In the genomic region with DNA sequence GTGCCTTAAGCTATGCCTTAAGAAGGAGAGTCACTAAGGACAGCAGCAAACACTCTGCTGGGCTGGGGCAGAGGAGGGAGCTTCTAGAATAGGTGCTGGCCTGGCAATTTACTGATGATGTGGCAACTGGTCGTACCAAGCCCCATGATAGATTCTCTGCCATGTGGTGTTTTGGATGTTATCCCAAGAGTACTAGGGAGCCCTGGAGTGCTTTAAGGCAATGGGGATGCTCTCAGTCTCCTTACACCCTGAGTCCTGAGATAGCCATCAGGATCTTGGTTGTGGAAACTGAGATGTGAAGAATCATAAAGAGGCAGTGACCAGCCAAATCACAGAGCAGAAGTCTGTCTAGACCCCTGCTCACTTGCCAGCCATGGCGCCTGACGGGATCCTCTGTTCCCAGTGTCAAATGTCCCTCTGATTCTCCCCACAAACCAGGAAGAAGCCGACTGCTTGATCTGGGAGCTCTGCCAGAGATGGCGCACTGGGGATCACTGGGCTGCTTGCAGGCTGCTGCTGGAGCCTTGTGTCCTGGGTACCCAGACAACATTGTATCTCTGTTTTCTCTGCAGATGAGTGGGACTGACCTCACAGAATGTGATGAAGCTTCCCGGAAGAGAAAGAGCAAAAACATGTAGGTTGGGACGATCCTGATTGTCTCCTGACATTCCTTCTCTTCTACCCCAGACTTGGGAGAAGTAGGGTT, we compare ENCODE assay signal across 8 mouse cellular contexts.
DNase-seq lines count a peak whose midpoint lies in the region; ATAC-seq and TF ChIP-seq lines count a peak whose summit lies in the region.

No protein-coding gene starts in this region.

- H3K9me3 ChIP-seq in heart, embryonic 11.5 days (replicated peaks; ENCODE audit: control insufficient read depth, low read length): no peaks in the 10 kb centered on the region
- H3K9me3 ChIP-seq in kidney, embryonic 16.5 days (ENCODE audit: low read length): no peaks in the 10 kb centered on the region
- H3K9me3 ChIP-seq in hindbrain, embryonic 10.5 days: no peaks in the 10 kb centered on the region

- WGBS in heart, embryonic 11.5 days (ENCODE audit: insufficient replicate concordance): 45% methylated on average over 7 of the region's 7 CpGs
- WGBS in kidney, embryonic 16.5 days: 53% methylated on average over 7 of the region's 7 CpGs
- 34% methylated on average over 7 of the region's 7 CpGs for WGBS in olfactory bulb, adult 2 months
- WGBS in hindbrain, embryonic 10.5 days: 68% methylated on average over 7 of the region's 7 CpGs

- no peak overlapping the region for H3K4me3 ChIP-seq in heart, embryonic 11.5 days (ENCODE audit: low read depth, low read length)
- H3K4me3 ChIP-seq in kidney, embryonic 16.5 days (ENCODE audit: low read length): no peak overlapping the region
- H3K4me3 ChIP-seq in olfactory bulb, adult 2 months (ENCODE audit: insufficient read depth, low read depth, low read length): no peak overlapping the region
- no peak overlapping the region for H3K4me3 ChIP-seq in hindbrain, embryonic 10.5 days

- no peak overlapping the region for H3K4me2 ChIP-seq in heart, embryonic 11.5 days
- no peak overlapping the region for H3K4me2 ChIP-seq in kidney, embryonic 16.5 days (replicated peaks; ENCODE audit: low read depth, low read length)

- peaks cover 8% of the 10 kb centered on the region; the same call in 1 of the 2 replicates for H3K36me3 ChIP-seq in heart, embryonic 11.5 days (ENCODE audit: control insufficient read depth, insufficient read depth, low read length)
- H3K36me3 ChIP-seq in kidney, embryonic 16.5 days (ENCODE audit: insufficient read depth, low read length): peaks cover 33% of the 10 kb centered on the region
- peaks cover 70% of the 10 kb centered on the region for H3K36me3 ChIP-seq in hindbrain, embryonic 10.5 days

- H3K27me3 ChIP-seq in heart, embryonic 11.5 days (ENCODE audit: control insufficient read depth, insufficient read depth, low read length): peaks cover 26% of the 10 kb centered on the region
- H3K27me3 ChIP-seq in kidney, embryonic 16.5 days (ENCODE audit: insufficient read depth, low read length): no peaks in the 10 kb centered on the region
- H3K27me3 ChIP-seq in hindbrain, embryonic 10.5 days (ENCODE audit: insufficient read depth, poor library complexity, severe bottlenecking): no peaks in the 10 kb centered on the region

- TF ChIP-seq CTCF in olfactory bulb, adult 2 months (IDR thresholded peaks at IDR 0.05; ENCODE audit: insufficient read depth, low read depth, low read length): no peak

- TF ChIP-seq POLR2A in olfactory bulb, adult 2 months (IDR thresholded peaks at IDR 0.05; ENCODE audit: insufficient read depth, low read depth, low read length): no peak

- DNase-seq in heart, adult 11 months: peak; percentile 98
- DNase-seq in 3T3-L1 (ENCODE audit: low read depth, low spot score): peak; percentile 44
- peak; percentile 67 to 73 for DNase-seq in cerebellum, postnatal 25 days
- no peak for DNase-seq in frontal cortex, postnatal 14 days (ENCODE audit: low spot score in 2 of 2)
- no peak for DNase-seq in hindbrain, embryonic 10.5 days (ENCODE audit: low spot score)

- ATAC-seq in heart, embryonic 11.5 days (replicated peaks; ENCODE audit: insufficient number of reproducible peaks, low FRiP score, low TSS enrichment): no peak
- no peak for ATAC-seq in kidney, embryonic 16.5 days (ENCODE audit: low FRiP score, low TSS enrichment)

- no peak overlapping the region for H3K27ac ChIP-seq in heart, embryonic 11.5 days (ENCODE audit: low read depth, low read length)
- peak overlapping the region; percentile 40; the same call in 1 of the 2 replicates for H3K27ac ChIP-seq in kidney, embryonic 16.5 days (ENCODE audit: low read length)
- peak overlapping the region; percentile 27; the same call in 1 of the 2 replicates for H3K27ac ChIP-seq in olfactory bulb, adult 2 months (ENCODE audit: insufficient read depth, low read depth, low read length)
- no peak overlapping the region for H3K27ac ChIP-seq in hindbrain, embryonic 10.5 days

- H3K4me1 ChIP-seq in heart, embryonic 11.5 days (ENCODE audit: control insufficient read depth, insufficient read depth, low read length): peaks cover 45% of the 10 kb centered on the region
- peaks cover 57% of the 10 kb centered on the region for H3K4me1 ChIP-seq in kidney, embryonic 16.5 days (ENCODE audit: insufficient read depth, low read length)
- H3K4me1 ChIP-seq in olfactory bulb, adult 2 months (ENCODE audit: control insufficient read depth, insufficient read depth, low read length): peaks cover 44% of the 10 kb centered on the region
- peaks cover 65% of the 10 kb centered on the region for H3K4me1 ChIP-seq in hindbrain, embryonic 10.5 days (replicated peaks)

- H3K9ac ChIP-seq in heart, embryonic 11.5 days (ENCODE audit: low read depth, low read length): no peak overlapping the region
- 0 out of 2 replicates have a peak overlapping the region, but pooled peaks have one; percentile 19 for H3K9ac ChIP-seq in kidney, embryonic 16.5 days (replicated peaks; ENCODE audit: low read length)

Comparison
In these comparisons a context has a peak if more than half of its experiments do, and no peak if none do; other contexts are left out.
1. DNase-seq: peak in heart, adult 11 months (single experiment), 3T3-L1 (single experiment) and cerebellum, postnatal 25 days (2 of 2); none in frontal cortex, postnatal 14 days (0 of 2) and hindbrain, embryonic 10.5 days (single experiment).
2. H3K27ac ChIP-seq: peak in kidney, embryonic 16.5 days (single experiment) and olfactory bulb, adult 2 months (single experiment); none in heart, embryonic 11.5 days (single experiment) and hindbrain, embryonic 10.5 days (single experiment).